ENCODE assay signal across 14 mouse cellular contexts in genomic region chr3:47450026-47450425, GRCm38 (mm10).
A peak's percentile ranks its signal among the peaks of the same experiment; 100 is the strongest.
DNase-seq lines count a peak whose midpoint lies in the region.
"Had no signal": no experiment of that assay in that cellular context is flagged by ENCODE, and none has a peak within 500 bp of the region (broad histone marks: within the 10 kb centered on the region; RNA-seq: fewer than 3 reads in every experiment).

No protein-coding gene starts in this region.

- DNase-seq in heart, adult 11 months, result peak; percentile 13
- no peak for DNase-seq in heart, postnatal 4 days
- DNase-seq in R1 (ENCODE audit: low read depth, low spot score), result peak; percentile 55
- no peak for DNase-seq in cerebellum, adult 11 months
- no peak for DNase-seq in adrenal gland, postnatal 14 days
- DNase-seq: adrenal gland, adult 8-10 months; adrenal gland, postnatal 25 days; B cell, adult 2 months; cerebellum, adult 11-12 months; cerebellum, adult 8-10 months; cerebellum, adult 9-11 months; cerebellum, postnatal 14 days; cerebellum, postnatal 36 days; embryo, embryonic 11 days had no signal

Comparison
In these comparisons a context has a peak if more than half of its experiments do, and no peak if none do; other contexts are left out.
1. DNase-seq: peak in heart, adult 11 months (single experiment) and R1 (single experiment); none in heart, postnatal 4 days (single experiment), cerebellum, adult 11 months (single experiment) and adrenal gland, postnatal 14 days (single experiment).